Mouse (Mus musculus): ENCODE data around the gene Polr2b.

DNA sequence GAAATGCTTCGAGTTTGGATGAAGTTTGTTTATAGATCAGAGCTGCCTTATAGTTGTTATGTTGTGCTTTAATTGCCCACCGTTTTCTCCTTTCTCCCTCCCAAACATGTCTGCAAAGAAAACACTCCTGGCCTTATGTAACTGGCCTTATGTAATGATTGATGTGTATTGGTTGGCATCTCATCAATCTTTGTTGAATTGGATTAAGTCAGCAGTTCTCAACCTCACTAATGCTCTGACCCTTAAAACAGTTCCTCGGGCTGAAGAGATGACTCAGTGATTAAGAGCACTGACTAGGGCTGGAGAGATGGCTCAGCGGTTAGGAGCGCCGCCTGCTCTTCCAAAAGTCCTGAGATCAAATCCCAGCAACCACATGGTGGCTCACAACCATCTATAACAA lies 5.0 kb downstream of the Polr2b start:
- TF ChIP-seq POLR2A (IDR thresholded peaks at IDR 0.05; ENCODE audit: insufficient read depth, low read depth, low read length) (no peak), CTCF (IDR thresholded peaks at IDR 0.05) (no peak)

Data from heart, adult 2 months (tissue).